Mouse (Mus musculus) brown adipose tissue, adult 24 weeks (tissue): ENCODE measurements at regions not wholly inside any gene's neighbourhood (a gene's known extent, or its start where the extent isn't known, plus 50 kb on each side); places are given as distances from the start of the nearest gene placed in this dataset.
"Not testable (repeated sequence)": the region's sequence is repeated elsewhere in the genome, so short reads cannot be mapped to it uniquely, and the experiment has no call there.

Experiments used
- H3K27ac ChIP-seq: fragments of 200-500 bp; replicated peaks from 2 replicates; pipeline ENCODE4 v1.5.1; 2012; ENCODE audit warnings: low read depth, mild to moderate bottlenecking, low read length
- H3K4me1 ChIP-seq: fragments of 200-500 bp; 2 replicates; pipeline ENCODE4 v1.6.1; 2012; ENCODE audit warnings: low read length, mixed read lengths; ENCODE audit not compliant: control insufficient read depth, insufficient read depth, insufficient read length
- H3K4me3 ChIP-seq: fragments of 200-500 bp; 2 replicates; pipeline ENCODE4 v1.5.1; 2012; ENCODE audit warnings: low read depth, mild to moderate bottlenecking, low read length, moderate library complexity; ENCODE audit not compliant: insufficient read depth

GRCm38 (mm10) chr3:6812346-6812745 lies 192.1 kb upstream of the 1700008P02Rik start:
- Histone ChIP-seq H3K4me3 (no peak overlapping the region), H3K27ac (no peak overlapping the region), H3K4me1 (no peaks in the 10 kb centered on the region)

- H3K27ac ChIP-seq = no peak overlapping the region
- no peak overlapping the region for H3K4me3 ChIP-seq
- no peaks in the 10 kb centered on the region for H3K4me1 ChIP-seq
These were observed 189.2 kb upstream of the 1700008P02Rik start for GRCm38 (mm10) chr3:6809381-6809950.

GRCm38 (mm10) chr3:6800092-6800716 lies 180.0 kb upstream of the 1700008P02Rik start:
- H3K4me1 ChIP-seq, H3K4me3 ChIP-seq, H3K27ac ChIP-seq: not testable (repeated sequence)

DNA sequence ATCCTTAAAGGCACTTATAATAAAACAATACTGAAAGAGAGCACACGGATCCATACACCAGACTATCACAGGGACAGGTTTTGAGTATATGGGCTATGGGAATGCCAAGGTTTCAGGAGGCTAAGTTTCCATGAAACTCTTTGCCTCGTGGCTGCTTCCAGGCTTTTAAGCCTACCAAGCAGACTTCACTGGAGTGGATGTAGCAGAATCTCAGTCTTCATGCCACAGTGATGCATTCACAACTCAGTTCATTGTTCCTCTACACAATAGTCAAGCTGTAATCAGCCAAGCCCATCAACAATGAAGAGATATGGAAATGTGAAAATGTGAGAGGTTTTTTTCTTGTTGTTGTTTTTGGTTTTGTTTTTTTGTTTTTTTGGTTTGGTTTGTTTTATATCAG lies 148.3 kb upstream of the 1700008P02Rik start:
- no peak overlapping the region for H3K27ac ChIP-seq

DNA sequence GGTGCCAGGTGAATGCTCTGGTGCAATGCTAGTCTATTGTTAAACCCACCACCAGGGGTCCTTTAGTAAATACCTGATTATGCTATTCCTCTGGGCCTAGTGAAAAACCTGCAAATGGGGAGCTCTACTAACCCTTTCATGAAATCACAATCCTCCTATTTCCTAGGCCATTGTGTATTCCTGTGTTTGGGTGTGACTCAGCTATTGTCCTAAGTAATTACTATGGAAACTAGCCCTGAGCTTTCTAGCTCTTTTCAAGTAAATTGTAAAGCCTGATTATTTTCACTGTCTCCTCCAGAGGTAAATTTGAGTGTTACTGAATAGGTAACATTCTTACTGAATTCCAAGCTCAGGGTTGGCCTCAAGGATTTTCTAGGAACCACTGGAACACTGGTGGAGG lies 147.8 kb upstream of the 1700008P02Rik start:
- not testable (repeated sequence) for H3K4me1 ChIP-seq, H3K4me3 ChIP-seq, H3K27ac ChIP-seq

More for the DNA sequence above, 148.3 kb upstream of the 1700008P02Rik start:
- Histone ChIP-seq H3K4me1 (no peaks in the 10 kb centered on the region), H3K4me3 (no peak overlapping the region)

DNA sequence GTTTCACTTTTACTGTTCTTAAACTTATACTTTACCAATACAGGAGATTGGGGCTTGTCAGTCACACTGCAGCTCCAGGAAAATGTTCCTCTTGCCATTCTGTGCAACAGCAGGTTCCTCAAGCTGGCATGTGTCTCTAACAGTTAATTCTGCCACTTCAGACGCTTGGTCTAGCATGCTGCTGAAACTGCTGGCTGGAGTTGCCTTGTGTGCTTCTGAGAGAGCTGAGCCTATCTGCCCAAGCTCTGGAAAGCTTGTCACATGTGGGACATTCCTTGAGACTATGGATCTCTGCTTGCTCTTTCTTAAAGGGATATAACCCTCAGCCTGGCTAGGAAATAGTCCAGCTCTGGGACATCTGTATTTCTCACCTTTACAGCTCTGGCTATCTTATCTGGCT lies 138.9 kb upstream of the 1700008P02Rik start:
- Histone ChIP-seq H3K4me3 (no peak overlapping the region), H3K27ac (no peak overlapping the region), H3K4me1 (no peaks in the 10 kb centered on the region)

GRCm38 (mm10) chr3:6757562-6757961 lies 137.3 kb upstream of the 1700008P02Rik start:
- H3K4me3 ChIP-seq = no peak overlapping the region
- no peaks in the 10 kb centered on the region for H3K4me1 ChIP-seq
- no peak overlapping the region for H3K27ac ChIP-seq

- H3K27ac ChIP-seq, H3K4me1 ChIP-seq: not testable (repeated sequence)
These were observed 130.5 kb upstream of the 1700008P02Rik start for GRCm38 (mm10) chr3:6750746-6751145.

GRCm38 (mm10) chr3:6731372-6732297 lies 111.4 kb upstream of the 1700008P02Rik start:
- Histone ChIP-seq H3K4me3 (no peak overlapping the region), H3K27ac (no peak overlapping the region), H3K4me1 (no peaks in the 10 kb centered on the region)

More at GRCm38 (mm10) chr3:6750746-6751145, 130.5 kb upstream of the 1700008P02Rik start:
- not testable (repeated sequence) for H3K4me3 ChIP-seq

DNA sequence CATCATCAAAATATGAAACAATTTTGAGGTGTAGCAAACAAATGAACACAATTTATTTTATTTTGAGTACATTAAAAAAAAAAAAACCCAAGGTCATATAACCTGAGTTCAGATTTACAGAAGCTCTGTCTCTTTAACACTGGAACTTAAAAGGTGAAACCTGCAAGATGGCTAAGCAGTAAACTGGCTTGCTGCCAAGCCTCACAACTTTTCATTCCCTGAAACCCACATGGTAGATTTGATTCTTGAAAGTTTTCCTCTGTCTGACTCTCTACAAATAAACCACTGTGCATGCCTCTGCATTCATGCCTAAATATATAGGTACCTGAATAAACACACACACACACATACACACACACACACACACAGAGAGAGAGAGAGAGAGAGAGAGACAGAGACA lies 109.8 kb upstream of the 1700008P02Rik start:
- H3K27ac ChIP-seq = no peak overlapping the region
- no peaks in the 10 kb centered on the region for H3K4me1 ChIP-seq
- no peak overlapping the region for H3K4me3 ChIP-seq

DNA sequence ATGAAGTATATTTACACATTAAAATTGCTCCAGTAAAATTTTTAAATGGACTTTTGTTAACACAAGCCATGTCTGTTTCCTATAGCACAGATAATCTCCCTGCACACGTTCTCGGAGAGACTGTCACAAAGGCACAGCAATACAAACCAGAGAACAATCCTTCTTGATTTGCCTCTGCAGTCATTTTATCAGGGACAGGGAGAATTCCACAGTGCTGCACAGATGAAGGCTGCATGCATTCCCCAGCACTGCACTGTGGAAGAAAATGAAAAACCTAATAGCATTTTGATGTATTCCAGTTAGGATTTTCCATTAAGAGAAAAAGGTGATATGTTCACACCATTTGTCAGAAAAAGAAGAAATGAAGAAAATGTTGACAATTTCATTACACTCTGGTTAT lies 63.4 kb upstream of the 1700008P02Rik start:
- no peak overlapping the region for H3K4me3 ChIP-seq
- H3K27ac ChIP-seq = no peak overlapping the region
- no peaks in the 10 kb centered on the region for H3K4me1 ChIP-seq

GRCm38 (mm10) chr3:6681411-6681810 lies 61.2 kb upstream of the 1700008P02Rik start:
- H3K4me1 ChIP-seq = no peaks in the 10 kb centered on the region
- no peak overlapping the region for H3K27ac ChIP-seq

DNA sequence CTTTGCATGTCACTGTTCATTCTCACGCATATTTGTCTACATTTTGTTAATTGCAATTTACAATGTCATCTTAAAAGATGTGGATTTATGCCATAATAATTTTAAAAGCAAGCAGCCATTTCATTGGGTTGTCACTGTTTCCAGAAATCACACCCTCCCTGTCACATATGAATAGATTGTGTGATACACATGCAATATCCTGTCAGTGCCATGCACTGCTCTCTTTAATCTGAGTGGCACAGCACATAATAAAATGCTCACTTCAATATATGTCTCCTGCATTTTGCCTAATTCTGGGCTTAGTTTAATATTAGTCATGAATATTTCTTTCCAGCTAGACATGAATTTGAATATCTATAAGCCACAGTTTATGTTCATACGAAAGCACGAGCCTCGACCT lies 56.1 kb upstream of the 1700008P02Rik start:
- Histone ChIP-seq H3K4me1 (no peaks in the 10 kb centered on the region), H3K4me3 (no peak overlapping the region), H3K27ac (no peak overlapping the region)

More at GRCm38 (mm10) chr3:6681411-6681810, 61.2 kb upstream of the 1700008P02Rik start:
- no peak overlapping the region for H3K4me3 ChIP-seq

DNA sequence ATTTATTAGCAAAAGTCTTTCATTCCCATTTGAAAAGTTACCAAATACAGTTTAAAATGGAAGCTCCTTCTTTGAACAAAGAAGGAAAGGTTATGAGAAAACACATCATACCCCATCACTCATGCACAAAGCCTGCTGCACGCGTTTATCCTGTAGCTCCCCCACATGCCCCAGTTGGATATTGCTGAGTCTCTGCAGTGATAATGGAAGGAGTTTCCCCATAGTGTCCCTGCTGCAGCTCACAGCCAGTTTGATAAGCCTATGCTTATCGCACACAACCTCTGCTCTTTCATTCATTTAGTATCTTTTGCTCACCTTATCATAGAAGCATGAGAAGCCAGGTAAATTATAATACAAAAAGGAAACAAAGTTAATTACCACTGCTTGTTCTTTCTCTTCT lies 55.1 kb upstream of the 1700008P02Rik start:
- Histone ChIP-seq H3K4me3 (no peak overlapping the region), H3K27ac (no peak overlapping the region), H3K4me1 (no peaks in the 10 kb centered on the region)
